In genomic region chr1:72334807-72335206, GRCm38 (mm10) we compare ENCODE assay signal across 25 mouse cellular contexts. TPM values are rescaled to one million over a fixed set of nuclear protein-coding genes. Genes with fewer than 3 reads are reported as not detected.
DNase-seq lines count a peak whose midpoint lies in the region; ATAC-seq and TF ChIP-seq lines count a peak whose summit lies in the region.
"Had no signal": no experiment of that assay in that cellular context is flagged by ENCODE, and none has a peak within 500 bp of the region (broad histone marks: within the 10 kb centered on the region; RNA-seq: fewer than 3 reads in every experiment).

No protein-coding gene starts in this region.

- H3K27me3 ChIP-seq in liver, adult 2 months (ENCODE audit: control insufficient read depth, insufficient read depth, low read length) = no peaks in the 10 kb centered on the region
- H3K27me3 ChIP-seq in liver, embryonic 12.5 days (replicated peaks) = no peaks in the 10 kb centered on the region
- H3K27me3 ChIP-seq in liver, embryonic 15.5 days = no peaks in the 10 kb centered on the region
- no peaks in the 10 kb centered on the region for H3K27me3 ChIP-seq in forebrain, embryonic 11.5 days (ENCODE audit: control insufficient read depth, insufficient read depth, low read length)
- H3K27me3 ChIP-seq: CH12.LX; embryonic facial prominence, embryonic 12.5 days; forebrain, embryonic 12.5 days; Patski had no signal

- no peak overlapping the region for H3K4me3 ChIP-seq in liver, adult 2 months (ENCODE audit: insufficient read depth, low read depth, low read length)
- no peak overlapping the region for H3K4me3 ChIP-seq in liver, embryonic 12.5 days
- no peak overlapping the region for H3K4me3 ChIP-seq in liver, embryonic 15.5 days (replicated peaks)
- H3K4me3 ChIP-seq in forebrain, embryonic 11.5 days (ENCODE audit: low read depth, low read length) = no peak overlapping the region
- H3K4me3 ChIP-seq: embryonic facial prominence, embryonic 10.5 days; embryonic facial prominence, embryonic 12.5 days; forebrain, embryonic 12.5 days had no signal

- peaks cover 6% of the 10 kb centered on the region; the same call in 1 of the 2 replicates for H3K4me1 ChIP-seq in liver, adult 2 months (ENCODE audit: control insufficient read depth, insufficient read depth, low read length)
- no peaks in the 10 kb centered on the region for H3K4me1 ChIP-seq in liver, embryonic 12.5 days
- no peaks in the 10 kb centered on the region for H3K4me1 ChIP-seq in liver, embryonic 15.5 days (replicated peaks)
- no peaks in the 10 kb centered on the region for H3K4me1 ChIP-seq in forebrain, embryonic 11.5 days (replicated peaks; ENCODE audit: control insufficient read depth, insufficient read depth, low read length)
- H3K4me1 ChIP-seq: embryonic facial prominence, embryonic 10.5 days; embryonic facial prominence, embryonic 12.5 days; forebrain, embryonic 12.5 days had no signal

- DNase-seq in liver, adult 2 months (ENCODE audit: extremely low read depth, low read depth, low spot score) = peak; percentile 97
- no peak for DNase-seq in liver
- peak; percentile 52 for DNase-seq in gonadal fat pad, adult 2 months (ENCODE audit: low read depth)
- DNase-seq in forebrain, embryonic 11.5 days (ENCODE audit: low spot score) = no peak
- DNase-seq: adrenal gland, adult 8-10 months; adrenal gland, postnatal 14 days; adrenal gland, postnatal 36 days; B cell, adult 2 months; cerebellum, adult 11-12 months; cerebellum, adult 2 months; cerebellum, adult 9-10 months; cerebellum, postnatal 10 days; cerebellum, postnatal 25 days had no signal

- peak overlapping the region; percentile 60 for H3K27ac ChIP-seq in liver, adult 2 months (replicated peaks; ENCODE audit: insufficient read depth, low read depth, low read length)
- H3K27ac ChIP-seq in liver, embryonic 12.5 days = no peak overlapping the region
- H3K27ac ChIP-seq in liver, embryonic 15.5 days (replicated peaks) = no peak overlapping the region
- H3K27ac ChIP-seq in forebrain, embryonic 11.5 days (ENCODE audit: low read depth, low read length) = no peak overlapping the region
- H3K27ac ChIP-seq: embryonic facial prominence, embryonic 10.5 days; embryonic facial prominence, embryonic 12.5 days; forebrain, embryonic 12.5 days had no signal

- H3K36me3 ChIP-seq in liver, adult 2 months (ENCODE audit: control insufficient read depth, insufficient read depth, low read length) = peaks cover 4% of the 10 kb centered on the region; the same call in 1 of the 2 replicates
- peaks cover 63% of the 10 kb centered on the region for H3K36me3 ChIP-seq in liver, embryonic 12.5 days
- peaks cover 18% of the 10 kb centered on the region for H3K36me3 ChIP-seq in liver, embryonic 15.5 days (replicated peaks)
- no peaks in the 10 kb centered on the region; the same call in 1 of the 2 replicates for H3K36me3 ChIP-seq in forebrain, embryonic 11.5 days (ENCODE audit: control insufficient read depth, insufficient read depth, low read length)

- no peak for TF ChIP-seq CTCF in liver, adult 2 months (IDR thresholded peaks at IDR 0.05; ENCODE audit: low read depth, low read length)

- TF ChIP-seq POLR2A in liver, adult 2 months (IDR thresholded peaks at IDR 0.05; ENCODE audit: extremely low read depth, insufficient read depth, low read length) = no peak

- no peaks in the 10 kb centered on the region for H3K79me2 ChIP-seq in liver, adult 2 months (ENCODE audit: control insufficient read depth, insufficient read depth, low read length)

- H3K9ac ChIP-seq in liver, adult 2 months (ENCODE audit: low read depth, low read length) = no peak overlapping the region
- H3K9ac ChIP-seq in liver, embryonic 12.5 days = no peak overlapping the region
- H3K9ac ChIP-seq in liver, embryonic 15.5 days = no peak overlapping the region
- no peak overlapping the region for H3K9ac ChIP-seq in forebrain, embryonic 11.5 days (ENCODE audit: low read length)
- H3K9ac ChIP-seq: embryonic facial prominence, embryonic 12.5 days; forebrain, embryonic 12.5 days had no signal

- WGBS in liver, adult 2 months = 27% methylated on average over 11 of the region's 11 CpGs
- WGBS in liver, embryonic 12.5 days (ENCODE audit: insufficient replicate concordance) = 80% methylated on average over 11 of the region's 11 CpGs
- 76% methylated on average over 11 of the region's 11 CpGs for WGBS in liver, embryonic 15.5 days (ENCODE audit: insufficient replicate concordance)
- WGBS in forebrain, embryonic 11.5 days = 94% methylated on average over 11 of the region's 11 CpGs

- no peak overlapping the region for H3K4me2 ChIP-seq in liver, embryonic 12.5 days
- no peak overlapping the region for H3K4me2 ChIP-seq in liver, embryonic 15.5 days
- no peak overlapping the region for H3K4me2 ChIP-seq in forebrain, embryonic 11.5 days (ENCODE audit: low read depth, low read length, severe bottlenecking)
- H3K4me2 ChIP-seq: embryonic facial prominence, embryonic 12.5 days; forebrain, embryonic 12.5 days had no signal

- no peak for ATAC-seq in liver, embryonic 12.5 days
- ATAC-seq in liver, embryonic 15.5 days (ENCODE audit: insufficient read depth) = peak; percentile 51
- ATAC-seq in forebrain, embryonic 11.5 days (replicated peaks; ENCODE audit: low FRiP score) = no peak
- ATAC-seq: activated CD4-positive, CD25-positive, alpha-beta regulatory T cell, adult 4 months; CD4-positive, CD25-positive, alpha-beta regulatory T cell, adult 4 months; forebrain, embryonic 14.5 days; forebrain, embryonic 16.5 days; Patski had no signal

- no peaks in the 10 kb centered on the region for H3K9me3 ChIP-seq in liver, embryonic 12.5 days (replicated peaks)
- H3K9me3 ChIP-seq in liver, embryonic 15.5 days (replicated peaks) = no peaks in the 10 kb centered on the region
- H3K9me3 ChIP-seq in forebrain, embryonic 11.5 days (ENCODE audit: control insufficient read depth, low read length) = no peaks in the 10 kb centered on the region
- H3K9me3 ChIP-seq: embryonic facial prominence, embryonic 10.5 days; embryonic facial prominence, embryonic 12.5 days; forebrain, embryonic 12.5 days; G1E had no signal

RNA-seq across cellular contexts. Expression of gene Xrcc5, which starts 27.6 kb away (rescaled TPM):
- total RNA-seq in liver, adult 2 months (2014; rRNA removed) = 18.7 and 23.5 TPM in 2 replicates
- 3.2 and 3.3 TPM in 2 replicates for polyA plus RNA-seq in liver, adult 2 months (2012; rRNA removed)
- 25.7 and 27.9 TPM in 2 replicates for polyA plus RNA-seq in liver, embryonic 12.5 days (2016; fragmentation: Nextera tagmentation; extraction: Ambion mirVana)
- 14.8 and 15.8 TPM in 2 replicates for polyA plus RNA-seq in liver, embryonic 15.5 days (2015; fragmentation: Nextera tagmentation; extraction: Ambion mirVana)
- polyA plus RNA-seq in gonadal fat pad, adult 2 months (2012; rRNA removed) = 4.5 and 6.3 TPM in 2 replicates
- polyA plus RNA-seq in forebrain, embryonic 11.5 days (2014; fragmentation: Nextera tagmentation; extraction: Ambion mirVana) = 51.9 and 53.3 TPM in 2 replicates

RNA-seq across cellular contexts. Expression of gene Tmem169, which starts 50.6 kb away (rescaled TPM):
- 0.13 and 0.18 TPM in 2 replicates for total RNA-seq in liver, adult 2 months (2014; rRNA removed)
- polyA plus RNA-seq in liver, adult 2 months (2012; rRNA removed) = 0.14 and 0.16 TPM in 2 replicates
- polyA plus RNA-seq in liver, embryonic 12.5 days (2016; fragmentation: Nextera tagmentation; extraction: Ambion mirVana) = 0.49 and 0.62 TPM in 2 replicates
- 0.79 and 0.96 TPM in 2 replicates for polyA plus RNA-seq in liver, embryonic 15.5 days (2015; fragmentation: Nextera tagmentation; extraction: Ambion mirVana)
- polyA plus RNA-seq in gonadal fat pad, adult 2 months (2012; rRNA removed) = 0.07 and 0.11 TPM in 2 replicates
- 11.9 and 12.4 TPM in 2 replicates for polyA plus RNA-seq in forebrain, embryonic 11.5 days (2014; fragmentation: Nextera tagmentation; extraction: Ambion mirVana)
- polyA plus RNA-seq: G1E had no signal

RNA-seq across cellular contexts. Expression of gene Pecr, which starts 50.7 kb away (rescaled TPM):
- total RNA-seq in liver, adult 2 months (2014; rRNA removed) = 262 and 269 TPM in 2 replicates
- 228 and 250 TPM in 2 replicates for polyA plus RNA-seq in liver, adult 2 months (2012; rRNA removed)
- polyA plus RNA-seq in liver, embryonic 12.5 days (2016; fragmentation: Nextera tagmentation; extraction: Ambion mirVana) = 33.7 and 34.4 TPM in 2 replicates
- 66.1 and 71.5 TPM in 2 replicates for polyA plus RNA-seq in liver, embryonic 15.5 days (2015; fragmentation: Nextera tagmentation; extraction: Ambion mirVana)
- polyA plus RNA-seq in gonadal fat pad, adult 2 months (2012; rRNA removed) = 12.8 and 14.1 TPM in 2 replicates
- polyA plus RNA-seq in forebrain, embryonic 11.5 days (2014; fragmentation: Nextera tagmentation; extraction: Ambion mirVana) = 14.5 and 16.8 TPM in 2 replicates

Comparison
In these comparisons a context has a peak if more than half of its experiments do, and no peak if none do; other contexts are left out.
1. DNase-seq: peak in liver, adult 2 months (single experiment) and gonadal fat pad, adult 2 months (single experiment); none in liver (single experiment) and forebrain, embryonic 11.5 days (single experiment).